Mouse (Mus musculus) left cerebral cortex, adult 2 months (tissue): ENCODE measurements at regions not wholly inside any gene's neighbourhood (a gene's known extent, or its start where the extent isn't known, plus 50 kb on each side); places are given as distances from the start of the nearest gene placed in this dataset.

Experiments used
- DNase-seq, 2 experiments: peaks; one replicate each; pipeline ENCODE4 v3.0.0; 2021 to 2022; ENCODE audit warnings: low spot score in 2 of 2, mixed read lengths in 1 of 2; ENCODE audit errors: extremely low spot score in 1 of 2
- H3K27ac ChIP-seq: fragments of 200-600 bp; 2 replicates; pipeline ENCODE4 v1.8.1; 2022
- H3K4me3 ChIP-seq: fragments of 200-600 bp; 2 replicates; pipeline ENCODE4 v1.8.1; 2022
- CTCF ChIP-seq: fragments of 200-600 bp; IDR thresholded peaks from 2 replicates; pipeline ENCODE4 v1.8.1; 2022; ENCODE audit warnings: antibody characterized with exemption, mild to moderate bottlenecking, moderate library complexity
- intact Hi-C: fragments of 180-260 bp; cut with DNase I; formaldehyde crosslinking; loops from one replicate; pipeline ENCODE4 v1.15.1; 2025
- microRNA-seq, 2 experiments: library from miRNA; unstranded; fragments of <30 nt; microRNA quantifications; one replicate each; pipeline ENCODE4 v1.2.0; 2021

DNA sequence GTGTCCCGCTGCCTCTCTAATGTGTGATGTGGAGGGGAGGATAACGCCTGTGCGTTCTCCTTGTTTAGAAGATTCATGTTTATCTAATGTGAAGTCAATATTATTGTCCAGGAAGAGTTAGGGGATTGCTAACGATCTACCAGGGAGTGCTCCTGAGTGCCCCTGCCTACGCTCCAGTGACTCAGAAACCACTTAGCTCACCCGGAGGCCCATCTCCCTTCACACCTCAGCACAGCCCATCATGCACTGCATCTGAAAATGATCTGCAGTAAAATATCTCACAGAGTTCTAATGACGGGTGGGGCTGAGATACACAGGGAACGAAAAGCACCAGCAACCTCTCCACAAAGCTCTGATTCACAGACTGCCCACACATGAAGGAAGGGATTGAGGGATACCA is 409.0 kb upstream of the Pfkp start:
- Histone ChIP-seq H3K27ac (no peak overlapping the region), H3K4me3 (no peak overlapping the region)
- no peak for TF ChIP-seq CTCF
- intact Hi-C loops, result no loop called here
- DNase-seq, result peak in 1 of 2 experiments; percentile 9

Small RNAs in the stretch of these regions (microRNA-seq; reads per million reads assigned to microRNA genes)
- 0 reads per million in 2 experiments for gene Gm22689
